Mouse (Mus musculus) midbrain, postnatal 0 days (tissue): ENCODE measurements around the gene Csgalnact2. TPM values are rescaled to one million over a fixed set of nuclear protein-coding genes. Genes with fewer than 3 reads are reported as not detected.

ENCODE experiments used
- ATAC-seq: fragments of 200-750 bp; cut with Nextera tagmentation; 2 replicates; pipeline ENCODE4 v1.8.0; 2017; ENCODE audit warnings: moderate number of reproducible peaks, mild to moderate bottlenecking, moderate TSS enrichment, moderate library complexity; ENCODE audit not compliant: low FRiP score
- DNase-seq: peaks from one replicate; pipeline ENCODE4 v3.0.0-alpha.2; 2015; ENCODE audit warnings: low spot score
- H3K27ac ChIP-seq: fragments of 300-500 bp; sonication (generic); 2 replicates; pipeline ENCODE4 v1.5.1; 2014; ENCODE audit warnings: low read depth, mild to moderate bottlenecking, low read length, mixed read lengths
- H3K27me3 ChIP-seq: fragments of 300-500 bp; sonication (generic); 2 replicates; pipeline ENCODE4 v1.6.1; 2014; ENCODE audit warnings: low read length, control low read depth, mixed read lengths; ENCODE audit not compliant: insufficient read depth
- H3K36me3 ChIP-seq: fragments of 300-500 bp; sonication (generic); 2 replicates; pipeline ENCODE4 v1.6.1; 2014; ENCODE audit warnings: low read length, control low read depth, mixed read lengths; ENCODE audit not compliant: insufficient read depth
- H3K4me1 ChIP-seq: fragments of 300-500 bp; sonication (generic); 2 replicates; pipeline ENCODE4 v1.6.1; 2014; ENCODE audit warnings: mild to moderate bottlenecking, control low read depth, antibody characterized with exemption, low read length, mixed read lengths; ENCODE audit not compliant: insufficient read depth
- H3K4me2 ChIP-seq: fragments of 300-500 bp; sonication (generic); 2 replicates; pipeline ENCODE4 v1.6.1; 2014; ENCODE audit warnings: low read depth, mild to moderate bottlenecking, low read length, mixed read lengths; ENCODE audit not compliant: poor library complexity, severe bottlenecking
- H3K4me3 ChIP-seq: fragments of 300-500 bp; sonication (generic); 2 replicates; pipeline ENCODE4 v1.5.1; 2014; ENCODE audit warnings: low read depth, mild to moderate bottlenecking, low read length, moderate library complexity
- H3K9ac ChIP-seq: fragments of 300-500 bp; sonication (generic); replicated peaks from 2 replicates; pipeline ENCODE4 v1.6.1; 2014; ENCODE audit warnings: mild to moderate bottlenecking, low read length, moderate library complexity, mixed read lengths; ENCODE audit not compliant: poor library complexity, severe bottlenecking
- H3K9me3 ChIP-seq: fragments of 300-500 bp; sonication (generic); 2 replicates; pipeline ENCODE4 v1.6.1; 2016; ENCODE audit warnings: low read length, control low read depth
- CTCF ChIP-seq: IDR thresholded peaks from 2 replicates; pipeline ENCODE4 v1.5.1; 2016; ENCODE audit warnings: antibody characterized with exemption, mild to moderate bottlenecking
- WGBS: fragments of 180-500 bp; shearing (Covaris S2); extraction: QIAGEN DNeasy Blood & Tissue Kit; methylation state at CpG from one replicate; pipeline ENCODE4 v1.1.7; 2014; 5-methylcytosine and 5-hydroxymethylcytosine counted together
- polyA plus RNA-seq: library from polyadenylated mRNA; unstranded; fragments of >200 nt; fragmentation: Nextera tagmentation; extraction: Ambion mirVana; gene quantifications from 2 replicates; pipeline ENCODE4 v1.2.1, GENCODE M21; 2015
- total RNA-seq: library from RNA; depleted of rRNA; stranded (reverse); fragments of >200 nt; gene quantifications from 2 replicates; pipeline ENCODE4 v1.2.3, GENCODE M21; 2014

The Csgalnact2 gene
- total and polyA plus RNA-seq, 2 experiments from 2014 or later = 10.8 to 13.0 TPM

- Histone ChIP-seq H3K9ac (no peak overlapping the region), H3K4me3 (no peak overlapping the region), H3K9me3 (no peaks in the 10 kb centered on the region), H3K4me2 (no peak overlapping the region), H3K36me3 (peaks cover 22% of the 10 kb centered on the region), H3K4me1 (no peaks in the 10 kb centered on the region), H3K27me3 (no peaks in the 10 kb centered on the region), H3K27ac (no peak overlapping the region)
- WGBS = 86% methylated on average over 3 of the region's 3 CpGs
- DNase-seq (no peak), ATAC-seq (no peak)
- no peak for TF ChIP-seq CTCF
These were observed 56.6 kb downstream of the Csgalnact2 start for GRCm38 (mm10) chr6:118082384-118082783.

GRCm38 (mm10) chr6:118080711-118081110, 58.2 kb downstream of the Csgalnact2 start:
- no peak for TF ChIP-seq CTCF
- Histone ChIP-seq H3K27ac (no peak overlapping the region), H3K4me1 (no peaks in the 10 kb centered on the region; the same call in 1 of the 2 replicates), H3K9me3 (no peaks in the 10 kb centered on the region), H3K4me2 (no peak overlapping the region), H3K36me3 (peaks cover 9% of the 10 kb centered on the region), H3K4me3 (no peak overlapping the region), H3K9ac (no peak overlapping the region), H3K27me3 (no peaks in the 10 kb centered on the region)
- 98% methylated on average over 4 of the region's 4 CpGs for WGBS
- DNase-seq (no peak), ATAC-seq (no peak)

- Histone ChIP-seq H3K9me3 (no peaks in the 10 kb centered on the region), H3K4me3 (no peak overlapping the region), H3K4me2 (no peak overlapping the region), H3K9ac (no peak overlapping the region), H3K27ac (no peak overlapping the region), H3K4me1 (no peaks in the 10 kb centered on the region; the same call in 1 of the 2 replicates), H3K27me3 (no peaks in the 10 kb centered on the region), H3K36me3 (peaks cover 4% of the 10 kb centered on the region; the same call in 1 of the 2 replicates)
- WGBS = 44% methylated on average over 10 of the region's 10 CpGs
- no peak for TF ChIP-seq CTCF
- ATAC-seq (no peak), DNase-seq (no peak)
These were observed 59.0 kb downstream of the Csgalnact2 start for GRCm38 (mm10) chr6:118079762-118080465.

GRCm38 (mm10) chr6:118079292-118079691, 59.6 kb downstream of the Csgalnact2 start:
- H3K27me3 ChIP-seq = no peaks in the 10 kb centered on the region
- no peaks in the 10 kb centered on the region; the same call in 1 of the 2 replicates for H3K4me1 ChIP-seq
- no peak overlapping the region for H3K9ac ChIP-seq
- no peaks in the 10 kb centered on the region for H3K36me3 ChIP-seq
- H3K4me2 ChIP-seq = no peak overlapping the region
- WGBS = 53% methylated on average over 3 of the region's 3 CpGs
- ATAC-seq (no peak), DNase-seq (no peak)
- TF ChIP-seq CTCF = no peak
- H3K27ac ChIP-seq = no peak overlapping the region
- no peaks in the 10 kb centered on the region for H3K9me3 ChIP-seq
- no peak overlapping the region for H3K4me3 ChIP-seq

- Histone ChIP-seq H3K4me2 (no peak overlapping the region), H3K27me3 (no peaks in the 10 kb centered on the region), H3K9me3 (no peaks in the 10 kb centered on the region), H3K9ac (no peak overlapping the region), H3K27ac (no peak overlapping the region), H3K36me3 (no peaks in the 10 kb centered on the region), H3K4me3 (no peak overlapping the region), H3K4me1 (peaks cover 4% of the 10 kb centered on the region; the same call in 1 of the 2 replicates)
- DNase-seq (no peak), ATAC-seq (no peak)
- WGBS = 71% methylated on average over 10 of the region's 10 CpGs
- no peak for TF ChIP-seq CTCF
These were observed 60.2 kb downstream of the Csgalnact2 start for GRCm38 (mm10) chr6:118078751-118079150.

GRCm38 (mm10) chr6:118077421-118077820, 61.5 kb downstream of the Csgalnact2 start:
- DNase-seq (no peak), ATAC-seq (no peak)
- Histone ChIP-seq H3K27ac (no peak overlapping the region), H3K9ac (no peak overlapping the region), H3K9me3 (no peaks in the 10 kb centered on the region), H3K36me3 (no peaks in the 10 kb centered on the region), H3K4me3 (no peak overlapping the region), H3K4me1 (peaks cover 7% of the 10 kb centered on the region; the same call in 1 of the 2 replicates), H3K4me2 (no peak overlapping the region), H3K27me3 (no peaks in the 10 kb centered on the region)
- no peak for TF ChIP-seq CTCF
- WGBS = 89% methylated on average over 7 of the region's 7 CpGs
